Mouse (Mus musculus): ENCODE data around the gene Zfp653. TPM values are rescaled to one million over a fixed set of nuclear protein-coding genes. Genes with fewer than 3 reads are reported as not detected.

Zfp653 gene
- total and polyA plus RNA-seq, 3 experiments = 9.0 to 11.4 (median 10.4) TPM

DNA sequence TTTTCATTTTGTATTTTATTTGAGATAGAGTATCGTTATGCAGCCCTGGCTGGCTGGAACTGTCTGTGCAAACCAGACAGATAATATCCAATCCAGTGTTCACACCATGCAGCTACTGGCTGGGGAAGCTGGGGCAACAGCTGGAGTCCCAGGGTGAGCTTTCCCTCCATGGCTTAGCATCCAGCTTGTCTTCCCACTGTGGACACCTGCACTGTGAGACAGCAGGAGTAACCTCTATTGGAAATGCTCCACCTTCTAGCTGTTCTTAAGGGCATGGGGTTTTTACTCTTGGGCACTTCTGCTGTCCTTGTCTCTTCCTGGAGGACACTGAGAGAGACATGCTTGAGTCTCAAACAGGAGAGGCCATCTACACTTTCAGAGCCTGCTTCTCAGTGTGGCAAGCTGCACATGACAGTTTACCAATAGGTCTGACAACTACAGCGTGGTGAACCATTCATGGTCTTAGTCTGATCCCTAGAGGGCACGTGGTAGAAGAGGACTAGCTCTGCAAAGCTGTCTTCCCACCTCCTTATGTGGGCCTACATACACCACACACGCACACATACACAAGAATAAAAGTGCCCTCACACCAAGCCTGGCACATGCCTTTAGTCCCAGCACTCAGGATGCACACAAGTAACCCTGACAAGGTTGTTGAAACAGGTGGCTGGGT, 1.2 kb downstream of the Zfp653 start:
- no peaks in the 10 kb centered on the region for H3K27me3 ChIP-seq (replicated peaks)
- dilution Hi-C loops (cut with MboI; ENCODE audit: extremely low pct_ligation_motif_present, extremely low pct_unique_long_range_greater_than_20kb, low sequenced_read_pairs) (no loop called here), in situ Hi-C loops (cut with MboI; ENCODE audit: low pct_ligation_motif_present, low pct_unique_long_range_greater_than_20kb, low sequenced_read_pairs) (loop anchor here (5.0 kb wide), 2 partner anchors 47 to 87 kb away; partner anchors contain the start of genes Elof1 and Pigyl)
- TF ChIP-seq MAFK (IDR thresholded peaks at IDR 0.05; ENCODE audit: insufficient replicate concordance, low read length) (no peak), USF1 (IDR thresholded peaks at IDR 0.05; ENCODE audit: low read depth, low read length) (no peak), BHLHE40 (IDR thresholded peaks at IDR 0.05; ENCODE audit: low read depth, low read length) (no peak), MAZ (IDR thresholded peaks at IDR 0.05; ENCODE audit: low read depth, low read length) (no peak), EP300 (IDR thresholded peaks at IDR 0.05; ENCODE audit: low read length) (no peak), ZC3H11A (IDR thresholded peaks at IDR 0.05; ENCODE audit: low read depth, low read length) (no peak), MXI1 (IDR thresholded peaks at IDR 0.05; ENCODE audit: low read depth, low read length) (no peak), SMC3 (IDR thresholded peaks at IDR 0.05; ENCODE audit: low read depth, low read length) (no peak), USF2 (conservative IDR thresholded peaks at IDR 0.05; ENCODE audit: low read depth, low read length) (no peak), MAX (IDR thresholded peaks at IDR 0.05; ENCODE audit: low read length) (no peak), TCF12 (IDR thresholded peaks at IDR 0.05; ENCODE audit: low read depth, low read length) (no peak), NELFE (IDR thresholded peaks at IDR 0.05; ENCODE audit: low read depth, low read length) (no peak), POLR2A (IDR thresholded peaks at IDR 0.05; ENCODE audit: low read depth, low read length) (no peak), ZNF384 (IDR thresholded peaks at IDR 0.05; ENCODE audit: low read depth, low read length) (no peak), ZKSCAN1 (IDR thresholded peaks at IDR 0.05; ENCODE audit: borderline replicate concordance, low read depth, low read length) (no peak), MEF2A (IDR thresholded peaks at IDR 0.05; ENCODE audit: borderline replicate concordance, low read depth, low read length) (no peak), IRF4 (IDR thresholded peaks at IDR 0.05; ENCODE audit: low read depth, low read length) (no peak), GABPA (IDR thresholded peaks at IDR 0.05; ENCODE audit: insufficient replicate concordance, low read depth, low read length) (no peak), UBTF (IDR thresholded peaks at IDR 0.05; ENCODE audit: low read depth, low read length) (no peak)
- no peak overlapping the region for H3K9ac ChIP-seq (ENCODE audit: insufficient read depth, low read depth)
- DNase-seq (ENCODE audit: extremely low read depth) = no peak
- peak overlapping the region; percentile 54; the same call in 1 of the 2 replicates for H3K4me2 ChIP-seq (ENCODE audit: insufficient read depth, low read depth, poor library complexity, severe bottlenecking)
- no peak overlapping the region for H3K27ac ChIP-seq (ENCODE audit: insufficient read depth, low read depth)
- H3K79me2 ChIP-seq (replicated peaks; ENCODE audit: control insufficient read depth, extremely low read depth, insufficient read depth, poor library complexity, severe bottlenecking) = no peaks in the 10 kb centered on the region; the same call in 1 of the 2 replicates
- peaks cover 6 to 19% of the 10 kb centered on the region in 2 experiments for H3K4me1 ChIP-seq (ENCODE audit: control insufficient read depth in 1 of 2, insufficient read depth in 2 of 2)
- H3K36me3 ChIP-seq (replicated peaks in 1 of 2; ENCODE audit: control insufficient read depth in 1 of 2, insufficient read depth in 1 of 2, low read length in 1 of 2) = peaks cover 43 to 77% of the 10 kb centered on the region in 2 experiments
- H3K4me3 ChIP-seq (replicated peaks in 1 of 3; ENCODE audit: low read depth in 2 of 3, low read length in 2 of 3, poor library complexity in 1 of 3) = peak overlapping the region; percentile 20 to 78 (median 34)
- H3K9me3 ChIP-seq (replicated peaks; ENCODE audit: low read length) = no peaks in the 10 kb centered on the region

DNA sequence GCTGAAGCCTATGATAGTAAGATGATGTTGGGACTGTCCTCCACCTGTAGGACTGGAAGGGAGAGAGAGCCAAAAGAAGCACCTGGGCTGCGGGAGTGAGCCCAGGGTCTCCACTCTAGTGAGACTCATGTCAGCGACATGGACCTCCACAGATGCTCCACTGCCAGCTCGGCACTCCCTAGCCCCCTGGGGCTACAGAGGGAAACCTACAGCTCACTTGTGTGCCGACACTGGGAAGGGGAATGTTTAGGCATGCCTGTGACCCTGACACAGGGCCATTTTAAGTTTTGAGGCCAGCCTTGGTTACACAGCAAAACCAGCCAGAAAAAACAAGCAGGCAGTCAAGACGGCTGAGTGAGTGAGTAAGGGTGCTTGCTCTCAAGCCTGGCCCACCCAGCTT, 4.0 kb downstream of the Zfp653 start:
- TF ChIP-seq ZC3H11A (IDR thresholded peaks at IDR 0.05; ENCODE audit: low read depth, low read length) (no peak), MEF2A (IDR thresholded peaks at IDR 0.05; ENCODE audit: borderline replicate concordance, low read depth, low read length) (no peak), TBP (conservative IDR thresholded peaks at IDR 0.05; ENCODE audit: low read depth, low read length) (no peak), MAFK (IDR thresholded peaks at IDR 0.05; ENCODE audit: insufficient replicate concordance, low read length) (no peak), USF2 (conservative IDR thresholded peaks at IDR 0.05; ENCODE audit: low read depth, low read length) (no peak), NRF1 (IDR thresholded peaks at IDR 0.05; ENCODE audit: low read depth, low read length) (no peak), PAX5 (IDR thresholded peaks at IDR 0.05; ENCODE audit: low read length) (no peak), NELFE (IDR thresholded peaks at IDR 0.05; ENCODE audit: low read depth, low read length) (no peak), KAT2A (IDR thresholded peaks at IDR 0.05; ENCODE audit: insufficient replicate concordance, low read length) (no peak), TCF12 (IDR thresholded peaks at IDR 0.05; ENCODE audit: low read depth, low read length) (no peak), MYC (IDR thresholded peaks at IDR 0.05; ENCODE audit: low read depth, low read length) (no peak), POLR2A (IDR thresholded peaks at IDR 0.05; ENCODE audit: low read depth, low read length) (no peak), UBTF (IDR thresholded peaks at IDR 0.05; ENCODE audit: low read depth, low read length) (no peak), POLR2AphosphoS2 (IDR thresholded peaks at IDR 0.05; ENCODE audit: low read depth, low read length) (no peak), ETS1 (conservative IDR thresholded peaks at IDR 0.05; ENCODE audit: low read depth, low read length) (no peak), BHLHE40 (IDR thresholded peaks at IDR 0.05; ENCODE audit: low read depth, low read length) (no peak), CHD2 (IDR thresholded peaks at IDR 0.05; ENCODE audit: low read length) (no peak)
- H3K27me3 ChIP-seq (replicated peaks) = no peaks in the 10 kb centered on the region
- no peak overlapping the region for H3K9ac ChIP-seq (ENCODE audit: insufficient read depth, low read depth)
- dilution Hi-C loops (cut with MboI; ENCODE audit: extremely low pct_ligation_motif_present, extremely low pct_unique_long_range_greater_than_20kb, low sequenced_read_pairs) (no loop called here), in situ Hi-C loops (cut with MboI; ENCODE audit: low pct_ligation_motif_present, low pct_unique_long_range_greater_than_20kb, low sequenced_read_pairs) (no loop called here)
- DNase-seq (ENCODE audit: extremely low read depth) = no peak
- no peak overlapping the region for H3K4me2 ChIP-seq (ENCODE audit: insufficient read depth, low read depth, poor library complexity, severe bottlenecking)
- H3K9me3 ChIP-seq (replicated peaks; ENCODE audit: low read length) = no peaks in the 10 kb centered on the region
- peaks cover under 1 to 12% of the 10 kb centered on the region in 2 experiments for H3K4me1 ChIP-seq (ENCODE audit: control insufficient read depth in 1 of 2, insufficient read depth in 2 of 2)
- H3K79me2 ChIP-seq (replicated peaks; ENCODE audit: control insufficient read depth, extremely low read depth, insufficient read depth, poor library complexity, severe bottlenecking) = no peaks in the 10 kb centered on the region
- H3K27ac ChIP-seq (ENCODE audit: insufficient read depth, low read depth) = no peak overlapping the region
- H3K36me3 ChIP-seq (replicated peaks in 1 of 2; ENCODE audit: control insufficient read depth in 1 of 2, insufficient read depth in 1 of 2, low read length in 1 of 2) = peaks cover 30 to 76% of the 10 kb centered on the region in 2 experiments
- H3K4me3 ChIP-seq (replicated peaks in 1 of 3; ENCODE audit: low read depth in 2 of 3, low read length in 2 of 3, poor library complexity in 1 of 3) = no peak overlapping the region
